Mouse (Mus musculus): Measurements from ENCODE around the gene Rin3.
A peak's percentile ranks its signal among the peaks of the same experiment; 100 is the strongest.

The Rin3 gene

DNA sequence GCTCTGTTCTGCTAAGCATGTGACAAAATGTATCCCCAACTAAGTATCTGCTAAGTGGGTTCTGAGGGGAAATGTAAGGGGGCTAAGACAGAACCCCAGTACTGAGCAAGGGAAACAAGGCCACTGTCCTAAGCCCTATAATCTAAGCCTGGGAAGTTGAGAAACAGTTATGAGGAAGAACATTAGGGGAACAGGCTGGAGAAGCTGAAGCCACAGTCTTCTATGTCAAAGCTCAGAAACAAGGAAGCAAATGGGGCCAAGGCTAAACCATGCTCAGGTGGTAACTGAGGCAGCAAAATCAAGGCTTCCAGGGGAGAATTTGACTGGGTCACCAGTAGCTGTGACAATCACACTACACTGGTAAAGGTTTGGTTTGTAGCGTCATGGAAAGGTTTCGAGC, 50.3 kb downstream of the Rin3 start:
- DNase-seq, result no peak

GRCm38 (mm10) chr12:102339085-102339484, 56.2 kb downstream of the Rin3 start:
- DNase-seq, result peak in 1 of 2 experiments; percentile 18

DNA sequence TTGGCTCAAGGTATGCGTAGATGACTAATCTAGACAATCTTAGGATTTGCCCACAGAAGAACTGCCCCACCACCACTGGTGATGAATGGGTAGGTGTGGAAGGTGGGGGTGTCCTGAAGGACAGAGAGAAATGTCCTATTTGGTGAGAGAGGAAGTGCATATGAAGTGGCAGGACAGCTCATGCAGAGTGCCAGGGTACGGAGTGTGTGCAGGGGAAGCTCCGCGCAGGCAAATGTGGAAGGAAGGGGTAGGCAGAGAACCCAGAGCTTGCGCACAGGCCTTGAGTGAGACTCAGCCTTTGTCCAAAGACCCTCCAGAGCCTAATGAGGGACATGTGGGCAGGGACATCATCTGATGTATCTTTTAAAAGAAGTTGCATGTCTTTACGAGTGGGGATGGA, 57.6 kb downstream of the Rin3 start:
- no peak for DNase-seq

GRCm38 (mm10) chr12:102342147-102342546, 59.3 kb downstream of the Rin3 start:
- no peak for DNase-seq

DNA sequence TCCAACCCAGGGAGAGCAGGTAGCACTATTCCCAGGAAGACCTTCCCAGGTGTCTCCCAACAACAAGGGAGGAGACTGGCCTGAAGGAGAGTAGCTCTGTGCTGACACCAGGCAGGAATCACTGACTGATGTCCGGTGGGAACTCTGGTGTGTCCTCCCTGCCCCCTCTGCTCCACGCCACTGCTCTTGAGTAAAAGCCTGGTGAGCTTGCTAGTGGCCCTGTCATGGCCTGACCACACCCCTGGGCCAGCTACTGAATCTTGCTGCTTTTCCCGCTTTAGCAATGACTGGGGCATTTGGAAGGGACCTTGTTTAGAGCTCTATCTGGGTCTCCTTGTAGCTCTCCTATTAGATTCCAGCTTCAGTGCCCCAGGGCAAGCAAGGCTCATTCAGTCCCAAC, 59.8 kb downstream of the Rin3 start:
- DNase-seq, result no peak

- no peak for DNase-seq
Observed at GRCm38 (mm10) chr12:102345031-102345815, 62.4 kb downstream of the Rin3 start.

DNA sequence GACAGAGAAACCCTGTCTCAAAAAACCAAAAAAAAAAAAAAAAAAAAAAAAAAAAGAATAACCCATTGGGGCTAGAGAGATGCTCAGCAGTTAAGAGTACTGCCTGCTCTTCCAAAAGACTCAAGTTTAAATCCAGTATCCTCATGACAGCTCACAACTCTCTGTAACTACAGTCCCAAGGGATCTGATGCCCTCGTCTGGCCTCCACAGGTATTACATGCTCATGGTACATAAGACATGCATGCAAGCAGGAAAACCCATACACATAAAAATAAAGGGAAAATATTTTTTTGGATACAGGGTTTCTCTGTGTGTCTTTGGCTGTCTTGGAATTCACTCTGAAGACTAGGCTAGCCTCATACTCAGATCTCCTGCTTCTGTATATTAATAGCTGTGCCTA, 63.7 kb downstream of the Rin3 start:
- peak; percentile 16 to 23 for DNase-seq

DNA sequence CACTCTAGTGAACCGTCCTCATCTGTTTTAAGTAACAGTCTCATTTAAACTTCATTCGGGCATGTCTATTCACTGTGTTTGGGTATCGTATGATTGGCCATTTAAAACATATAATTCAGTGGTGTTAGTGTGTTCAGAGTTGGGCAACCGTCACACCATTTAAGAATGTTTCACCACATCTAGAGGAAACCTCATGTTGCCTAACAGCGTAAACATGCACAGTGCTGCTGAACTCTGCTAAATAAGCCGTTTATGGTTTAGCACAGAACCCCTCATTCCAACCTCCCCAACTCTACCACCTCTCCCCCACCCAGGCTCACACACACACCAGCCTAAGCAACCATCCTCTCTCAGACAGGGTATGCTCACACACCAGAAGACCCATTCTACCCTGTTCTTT, 65.6 kb downstream of the Rin3 start:
- DNase-seq, result no peak

DNA sequence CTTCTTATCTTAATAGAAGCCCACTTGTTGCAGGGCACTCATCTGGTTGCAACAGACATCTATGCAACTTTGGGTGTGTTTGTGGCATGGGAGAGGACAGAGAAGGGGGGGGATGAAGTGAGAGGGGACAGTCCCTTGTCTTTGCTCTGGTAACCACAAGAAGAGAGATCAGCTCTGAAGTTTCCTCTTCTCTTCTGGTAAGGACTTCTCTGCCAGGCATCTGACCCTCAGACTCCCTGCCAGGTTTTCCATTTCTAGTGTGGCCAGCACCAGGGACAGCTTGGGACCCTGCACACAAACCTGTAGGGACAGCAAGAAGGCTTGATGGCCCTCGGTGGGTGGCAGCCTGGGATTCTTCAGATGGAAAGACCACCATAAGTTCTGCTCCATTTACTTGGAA, 68.1 kb downstream of the Rin3 start:
- no peak for DNase-seq

GRCm38 (mm10) chr12:102354126-102354984, 71.5 kb downstream of the Rin3 start:
- DNase-seq, result peak in 1 of 2 experiments; percentile 22

- no peak for DNase-seq
Observed at GRCm38 (mm10) chr12:102355784-102356183, 72.9 kb downstream of the Rin3 start.

DNA sequence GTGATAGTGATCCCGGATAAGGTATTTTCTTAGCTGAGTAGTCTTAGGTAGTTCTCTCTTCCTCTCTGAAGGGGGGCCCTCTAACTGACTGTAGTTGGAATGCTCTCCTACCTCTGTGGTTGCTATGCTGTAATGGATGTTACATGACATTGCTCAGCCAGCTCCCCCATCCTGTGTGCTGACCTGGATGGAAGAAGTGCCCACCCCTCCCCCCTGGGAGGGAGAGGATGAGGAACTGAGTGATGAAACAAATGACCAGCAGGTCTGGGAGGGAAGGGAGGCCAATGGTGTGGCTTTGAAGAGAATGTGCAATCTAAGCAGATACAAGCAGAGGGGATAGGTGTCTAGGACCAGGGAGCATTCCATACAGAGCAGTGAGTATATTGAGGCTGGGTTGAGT, 73.9 kb downstream of the Rin3 start:
- no peak for DNase-seq

GRCm38 (mm10) chr12:102359390-102359789, 76.5 kb downstream of the Rin3 start:
- DNase-seq, result no peak

DNA sequence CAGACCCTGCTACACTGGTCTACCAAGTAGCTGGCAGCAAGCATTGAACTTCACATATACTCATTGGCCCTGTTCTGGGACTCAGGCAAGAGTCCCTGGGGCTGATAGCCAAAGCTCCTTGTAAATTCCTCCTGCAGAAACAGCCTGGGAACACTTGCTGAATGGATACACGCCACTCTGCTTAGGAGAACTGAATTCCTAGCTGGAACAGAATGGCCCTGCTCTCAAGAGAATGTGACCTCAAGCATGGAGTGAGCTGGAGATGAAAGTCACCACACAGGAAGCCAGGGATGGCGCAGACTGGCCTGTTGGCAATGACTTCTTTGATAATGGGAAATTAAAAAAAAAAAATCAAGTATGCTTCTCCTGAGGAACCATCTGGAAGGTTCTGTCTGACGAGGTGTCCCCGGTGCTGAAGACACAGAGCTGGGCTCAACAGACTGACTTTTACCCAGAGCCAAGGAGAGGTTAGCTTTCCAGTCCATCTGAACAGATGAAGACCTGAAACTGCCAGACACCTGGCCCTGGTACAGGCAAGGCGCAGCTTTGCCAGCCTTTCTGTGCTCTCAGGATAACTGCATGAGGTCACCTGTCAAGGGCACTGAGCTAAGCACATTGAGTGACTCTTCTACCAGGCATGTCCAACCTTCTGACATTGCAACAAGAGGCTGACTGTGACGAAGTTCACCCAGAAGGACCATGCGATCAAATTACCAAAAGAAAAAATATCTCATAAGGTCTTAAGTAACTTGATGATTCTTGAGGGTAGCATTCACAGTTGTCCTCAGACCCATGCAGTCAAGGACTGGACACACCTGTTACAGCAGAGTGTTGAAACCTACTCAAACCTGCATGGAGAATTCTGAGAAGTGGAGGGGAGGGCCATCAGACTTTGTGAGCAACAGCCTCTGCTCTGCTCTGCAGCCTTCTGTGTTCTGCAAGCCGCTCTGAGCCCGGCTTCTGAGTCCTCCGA, 78.6 kb downstream of the Rin3 start:
- no peak for DNase-seq

GRCm38 (mm10) chr12:102365016-102365415, 82.2 kb downstream of the Rin3 start:
- DNase-seq, result no peak

DNA sequence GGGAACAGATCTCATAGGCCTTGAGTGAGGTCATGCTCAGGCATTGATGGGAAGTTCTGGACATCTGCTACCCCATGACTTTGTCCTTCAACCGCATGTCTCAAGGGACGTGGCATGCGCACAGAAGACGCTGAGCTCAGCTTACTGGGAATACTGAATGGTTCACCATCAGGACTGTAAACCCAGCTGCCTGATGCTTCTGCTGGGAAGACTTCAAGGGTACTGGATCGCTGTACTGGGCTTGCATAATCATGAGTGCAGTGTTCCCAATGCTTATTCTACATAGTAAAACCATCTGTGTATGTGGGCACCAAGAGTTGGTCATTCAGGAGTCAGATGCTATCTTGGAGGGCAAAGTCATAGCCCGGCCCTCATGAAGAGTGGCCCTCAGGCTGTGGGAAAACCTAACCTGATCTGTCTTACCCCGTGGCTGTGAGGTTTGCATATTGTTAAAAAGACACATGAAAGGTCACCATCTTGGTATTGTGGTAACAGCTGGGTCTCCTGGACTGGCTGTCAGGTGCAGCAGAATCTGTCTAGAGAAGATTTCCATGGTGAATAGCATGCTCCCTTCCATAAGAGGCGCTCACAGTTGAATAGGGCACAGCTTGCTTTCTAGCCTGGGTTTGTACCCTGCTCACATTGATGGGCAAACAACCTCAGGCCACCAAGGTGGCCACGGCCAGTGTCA, 83.4 kb downstream of the Rin3 start:
- no peak for DNase-seq

- no peak for DNase-seq
Observed at GRCm38 (mm10) chr12:102367075-102367474, 84.2 kb downstream of the Rin3 start.

DNA sequence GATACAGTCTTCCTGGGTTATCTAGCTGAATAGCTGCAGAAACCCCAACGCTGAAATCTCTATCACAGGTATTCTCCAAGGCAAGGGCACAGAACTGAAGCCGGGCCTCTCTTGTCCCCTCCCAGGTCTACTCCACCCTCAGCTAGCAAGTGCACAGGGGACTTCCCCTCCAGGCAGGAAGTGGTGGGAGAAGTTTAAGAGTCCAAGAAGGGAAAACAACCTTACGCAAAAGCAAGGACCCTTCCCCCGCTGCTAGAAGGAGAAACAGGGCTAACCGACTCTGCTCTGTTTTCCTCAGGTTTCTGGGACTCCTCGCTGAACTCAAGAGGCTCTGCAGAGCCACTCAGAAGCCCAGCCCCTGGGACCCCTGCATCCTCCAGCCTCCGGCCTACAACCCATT, 85.2 kb downstream of the Rin3 start:
- DNase-seq, result peak; percentile 35 to 64

- no peak for DNase-seq
Observed at GRCm38 (mm10) chr12:102368556-102368955, 85.7 kb downstream of the Rin3 start.

- no peak for DNase-seq
Observed at GRCm38 (mm10) chr12:102369488-102370235, 86.8 kb downstream of the Rin3 start.

DNA sequence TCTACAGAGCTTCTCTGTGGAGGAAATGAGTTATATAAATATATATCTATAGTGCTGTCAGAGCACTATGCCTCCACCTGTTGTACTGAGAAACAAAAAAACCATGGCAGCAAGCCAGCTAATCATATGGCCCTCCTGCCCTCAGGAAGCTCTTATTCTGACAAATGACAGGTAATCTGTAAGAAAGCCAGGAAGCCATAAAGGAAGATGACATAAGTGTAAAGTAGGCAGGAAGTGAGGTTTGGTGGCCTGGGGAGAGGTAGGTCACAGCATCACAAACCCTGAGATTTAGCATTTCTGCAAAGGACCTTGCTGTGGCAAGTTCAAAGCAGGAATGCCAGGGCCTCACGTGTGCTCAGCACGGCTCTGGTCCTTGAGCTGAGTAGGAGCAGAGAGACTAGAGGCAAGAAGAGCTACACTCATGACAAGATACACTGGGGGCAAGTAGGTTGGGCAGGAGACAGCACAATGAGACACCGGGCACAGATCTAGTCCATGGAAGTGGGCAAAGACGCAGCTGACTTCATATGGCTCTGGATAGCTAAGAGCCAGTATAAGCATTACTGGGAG, 88.2 kb downstream of the Rin3 start:
- no peak for DNase-seq

Data from thymus, adult 18-20 months (tissue).